Mouse (Mus musculus): ENCODE data around the gene Creg2.

Creg2 gene

GRCm38 (mm10) chr1:39650435-39651240, 636 bp downstream of the Creg2 start:
- DNase-seq (ENCODE audit: low spot score in 2 of 2) = peak in 1 of 2 experiments; percentile 16

- DNase-seq (ENCODE audit: low spot score in 2 of 2) = no peak
Measured at GRCm38 (mm10) chr1:39649691-39650434, 1.4 kb downstream of the Creg2 start.

- DNase-seq (ENCODE audit: low spot score in 2 of 2) = no peak
Measured at GRCm38 (mm10) chr1:39648584-39648983, 2.7 kb downstream of the Creg2 start.

- no peak for DNase-seq (ENCODE audit: low spot score in 2 of 2)
Measured at GRCm38 (mm10) chr1:39645905-39646759, 5.1 kb downstream of the Creg2 start.

- DNase-seq (ENCODE audit: low spot score in 2 of 2) = no peak
Measured at GRCm38 (mm10) chr1:39644333-39644732, 6.9 kb downstream of the Creg2 start.

- no peak for DNase-seq (ENCODE audit: low spot score in 2 of 2)
Measured at GRCm38 (mm10) chr1:39641667-39642066, 9.6 kb downstream of the Creg2 start.

- DNase-seq (ENCODE audit: low spot score in 2 of 2) = no peak
Measured at GRCm38 (mm10) chr1:39637139-39637538, 14.1 kb downstream of the Creg2 start.

- DNase-seq (ENCODE audit: low spot score in 2 of 2) = no peak
Measured at GRCm38 (mm10) chr1:39636660-39637059, 14.6 kb downstream of the Creg2 start.

- no peak for DNase-seq (ENCODE audit: low spot score in 2 of 2)
Measured at GRCm38 (mm10) chr1:39636196-39636595, 15.1 kb downstream of the Creg2 start.

GRCm38 (mm10) chr1:39628606-39629005, 22.7 kb downstream of the Creg2 start:
- no peak for DNase-seq (ENCODE audit: low spot score in 2 of 2)

GRCm38 (mm10) chr1:39625491-39625890, 25.8 kb downstream of the Creg2 start:
- no peak for DNase-seq (ENCODE audit: low spot score in 2 of 2)

- DNase-seq (ENCODE audit: low spot score in 2 of 2) = no peak
Measured at GRCm38 (mm10) chr1:39623729-39624128, 27.5 kb downstream of the Creg2 start.

GRCm38 (mm10) chr1:39623106-39623505, 28.2 kb downstream of the Creg2 start:
- DNase-seq (ENCODE audit: low spot score in 2 of 2) = no peak

- DNase-seq (ENCODE audit: low spot score in 2 of 2) = no peak
Measured at GRCm38 (mm10) chr1:39618524-39618923, 32.8 kb downstream of the Creg2 start.

GRCm38 (mm10) chr1:39615526-39615925, 35.7 kb downstream of the Creg2 start:
- no peak for DNase-seq (ENCODE audit: low spot score in 2 of 2)

- peak in 1 of 2 experiments; percentile 41 for DNase-seq (ENCODE audit: low spot score in 2 of 2)
Measured at GRCm38 (mm10) chr1:39614462-39615279, 36.6 kb downstream of the Creg2 start.

- no peak for DNase-seq (ENCODE audit: low spot score in 2 of 2)
Measured at GRCm38 (mm10) chr1:39613061-39613460, 38.2 kb downstream of the Creg2 start.

GRCm38 (mm10) chr1:39612491-39612890, 38.8 kb downstream of the Creg2 start:
- DNase-seq (ENCODE audit: low spot score in 2 of 2) = no peak

GRCm38 (mm10) chr1:39608534-39608933, 42.7 kb downstream of the Creg2 start:
- no peak for DNase-seq (ENCODE audit: low spot score in 2 of 2)

- no peak for DNase-seq (ENCODE audit: low spot score in 2 of 2)
Measured at GRCm38 (mm10) chr1:39602477-39602876, 48.8 kb downstream of the Creg2 start.

GRCm38 (mm10) chr1:39598726-39599125, 52.5 kb downstream of the Creg2 start:
- DNase-seq (ENCODE audit: low spot score in 2 of 2) = no peak

All from thymus, postnatal 10 days (tissue).